Mouse (Mus musculus) liver, embryonic 13.5 days (tissue): ENCODE data around the gene Maml2. TPM values are rescaled to one million over a fixed set of nuclear protein-coding genes. Genes with fewer than 3 reads are reported as not detected.

Source experiments
- ATAC-seq: fragments of 200-750 bp; cut with Nextera tagmentation; 2 replicates; pipeline ENCODE4 v1.8.0; 2017; ENCODE audit warnings: low read depth, mild to moderate bottlenecking, moderate number of reproducible peaks, moderate library complexity
- DNase-seq: peaks from one replicate; pipeline ENCODE4 v3.0.0; 2022
- H3K27ac ChIP-seq: fragments of 300-500 bp; sonication (generic); 2 replicates; pipeline ENCODE4 v1.5.1; 2015; ENCODE audit warnings: moderate library complexity, mild to moderate bottlenecking, inconsistent platforms
- H3K27me3 ChIP-seq: fragments of 300-500 bp; sonication (generic); 2 replicates; pipeline ENCODE4 v1.6.1; 2015; ENCODE audit warnings: mild to moderate bottlenecking, inconsistent platforms
- H3K36me3 ChIP-seq: fragments of 300-500 bp; sonication (generic); 2 replicates; pipeline ENCODE4 v1.6.1; 2015; ENCODE audit warnings: mild to moderate bottlenecking, inconsistent platforms
- H3K4me1 ChIP-seq: fragments of 300-500 bp; sonication (generic); replicated peaks from 2 replicates; pipeline ENCODE4 v1.6.1; 2015; ENCODE audit warnings: inconsistent platforms
- H3K4me2 ChIP-seq: fragments of 300-500 bp; sonication (generic); 2 replicates; pipeline ENCODE4 v1.6.1; 2015; ENCODE audit warnings: inconsistent platforms, mild to moderate bottlenecking, moderate library complexity
- H3K4me3 ChIP-seq: fragments of 300-500 bp; sonication (generic); replicated peaks from 2 replicates; pipeline ENCODE4 v1.5.1; 2015; ENCODE audit warnings: mild to moderate bottlenecking, inconsistent platforms
- H3K9ac ChIP-seq: fragments of 300-500 bp; sonication (generic); 2 replicates; pipeline ENCODE4 v1.6.1; 2015; ENCODE audit warnings: mild to moderate bottlenecking, inconsistent platforms
- H3K9me3 ChIP-seq: fragments of 300-500 bp; sonication (generic); replicated peaks from 2 replicates; pipeline ENCODE4 v1.6.1; 2016; ENCODE audit warnings: inconsistent platforms
- WGBS: fragments of 180-500 bp; shearing (Covaris S2); methylation state at CpG from one replicate; pipeline ENCODE4 v1.1.7; 2015; ENCODE audit not compliant: insufficient replicate concordance; 5-methylcytosine and 5-hydroxymethylcytosine counted together
- polyA plus RNA-seq: library from polyadenylated mRNA; unstranded; fragments of >200 nt; fragmentation: Nextera tagmentation; extraction: Ambion mirVana; gene quantifications from 2 replicates; pipeline ENCODE4 v1.2.1, GENCODE M21; 2015

Maml2 gene
- polyA plus RNA-seq, 1 experiment from 2014 or later, result 1.0 TPM

- no peak overlapping the region for H3K27ac ChIP-seq
- DNase-seq (no peak), ATAC-seq (no peak)
- H3K9me3 ChIP-seq, result no peaks in the 10 kb centered on the region
- no peak overlapping the region for H3K4me3 ChIP-seq
- no peaks in the 10 kb centered on the region for H3K27me3 ChIP-seq
- no peaks in the 10 kb centered on the region for H3K36me3 ChIP-seq
- WGBS, result 58% methylated on average over 4 of the region's 4 CpGs
- H3K9ac ChIP-seq, result no peak overlapping the region
- no peak overlapping the region for H3K4me2 ChIP-seq
- no peaks in the 10 kb centered on the region for H3K4me1 ChIP-seq
Measured at GRCm38 (mm10) chr9:13479275-13479674, 181.5 kb downstream of the Maml2 start.

- H3K4me1 ChIP-seq, result no peaks in the 10 kb centered on the region
- H3K4me3 ChIP-seq, result no peak overlapping the region
- H3K9ac ChIP-seq, result no peak overlapping the region
- H3K4me2 ChIP-seq, result no peak overlapping the region
- ATAC-seq (no peak), DNase-seq (no peak)
- H3K9me3 ChIP-seq, result no peaks in the 10 kb centered on the region
- H3K27ac ChIP-seq, result no peak overlapping the region
- H3K36me3 ChIP-seq, result no peaks in the 10 kb centered on the region
- H3K27me3 ChIP-seq, result no peaks in the 10 kb centered on the region
- 55% methylated on average over 5 of the region's 5 CpGs for WGBS
Measured at GRCm38 (mm10) chr9:13483199-13484068, 185.7 kb downstream of the Maml2 start.

- Histone ChIP-seq H3K36me3 (no peaks in the 10 kb centered on the region), H3K4me1 (no peaks in the 10 kb centered on the region), H3K27ac (no peak overlapping the region), H3K4me3 (no peak overlapping the region), H3K9ac (no peak overlapping the region), H3K9me3 (no peaks in the 10 kb centered on the region), H3K27me3 (no peaks in the 10 kb centered on the region), H3K4me2 (no peak overlapping the region)
- WGBS, result 55% methylated on average over 12 of the region's 12 CpGs
- no peak for DNase-seq
- no peak for ATAC-seq
Measured at GRCm38 (mm10) chr9:13484267-13485240, 186.8 kb downstream of the Maml2 start.

- Histone ChIP-seq H3K4me1 (no peaks in the 10 kb centered on the region), H3K9ac (no peak overlapping the region), H3K27me3 (no peaks in the 10 kb centered on the region), H3K27ac (no peak overlapping the region), H3K9me3 (no peaks in the 10 kb centered on the region), H3K4me3 (no peak overlapping the region), H3K4me2 (no peak overlapping the region), H3K36me3 (no peaks in the 10 kb centered on the region)
- DNase-seq, result no peak
- ATAC-seq, result no peak
- 72% methylated on average over 1 of the region's 1 CpGs for WGBS
Measured at GRCm38 (mm10) chr9:13485914-13486313, 188.2 kb downstream of the Maml2 start.

DNA sequence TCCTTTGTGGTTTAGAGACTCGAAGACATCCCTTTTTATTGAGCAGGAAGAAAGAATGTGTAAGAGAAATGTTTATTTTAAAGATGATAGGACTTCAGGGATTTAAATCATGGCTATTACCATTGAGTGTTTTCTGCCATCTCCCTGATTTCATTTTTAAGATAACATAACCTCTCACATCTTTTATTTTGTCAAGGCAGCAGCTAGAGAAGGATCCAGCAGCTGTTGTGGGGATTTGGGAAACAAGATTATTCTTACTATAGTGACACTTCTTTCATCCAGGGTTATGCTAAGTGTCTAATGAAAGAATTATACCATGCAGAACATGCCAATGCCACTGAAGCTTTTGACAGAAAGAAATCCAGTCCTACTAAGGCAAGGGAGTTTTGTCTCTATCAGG, 193.3 kb downstream of the Maml2 start:
- Histone ChIP-seq H3K27ac (no peak overlapping the region), H3K27me3 (no peaks in the 10 kb centered on the region), H3K36me3 (no peaks in the 10 kb centered on the region), H3K9ac (no peak overlapping the region), H3K4me2 (no peak overlapping the region), H3K4me1 (no peaks in the 10 kb centered on the region), H3K4me3 (no peak overlapping the region), H3K9me3 (no peaks in the 10 kb centered on the region)
- 30% methylated on average over 1 of the region's 1 CpGs for WGBS
- no peak for ATAC-seq
- no peak for DNase-seq

DNA sequence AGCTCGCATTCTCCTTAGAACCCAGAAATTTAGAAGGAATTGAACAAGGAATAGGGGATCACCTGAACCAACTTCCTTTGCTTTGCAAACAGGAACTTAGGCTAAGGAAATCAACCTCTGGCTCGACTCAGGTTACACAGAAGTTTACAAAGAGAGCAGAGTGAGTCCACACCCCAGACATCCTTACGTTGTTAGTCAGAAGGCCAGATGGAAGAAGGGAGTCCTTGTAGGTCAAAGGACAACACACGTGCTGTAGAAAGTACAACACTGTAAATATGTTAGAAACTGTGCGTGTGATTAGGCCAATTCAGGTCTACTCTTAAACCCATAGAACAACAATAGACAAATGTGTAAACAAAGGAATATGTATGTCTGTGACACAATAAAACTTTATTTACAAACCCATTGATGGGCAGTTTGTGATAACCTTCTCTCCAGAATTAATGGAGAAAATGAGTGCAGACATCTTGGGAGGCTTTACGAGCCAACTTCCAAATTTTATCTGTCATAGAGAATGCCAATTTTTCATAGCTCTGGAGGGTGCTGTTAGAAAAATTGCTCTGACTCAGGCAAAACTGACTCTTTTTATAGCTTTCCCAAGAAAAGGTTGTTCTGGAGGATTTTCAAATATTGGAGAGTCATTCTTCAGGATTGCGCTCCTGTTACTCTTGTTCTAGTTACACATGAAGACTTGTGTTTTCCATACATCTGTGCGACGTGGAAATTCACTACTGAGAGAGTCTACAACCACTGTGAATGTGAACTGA, 194.3 kb downstream of the Maml2 start:
- no peak for DNase-seq
- no peaks in the 10 kb centered on the region for H3K4me1 ChIP-seq
- H3K27ac ChIP-seq, result no peak overlapping the region
- H3K4me2 ChIP-seq, result no peak overlapping the region
- WGBS, result 61% methylated on average over 9 of the region's 9 CpGs
- no peak for ATAC-seq
- no peaks in the 10 kb centered on the region for H3K36me3 ChIP-seq
- no peaks in the 10 kb centered on the region for H3K9me3 ChIP-seq
- H3K4me3 ChIP-seq, result no peak overlapping the region
- no peaks in the 10 kb centered on the region for H3K27me3 ChIP-seq
- no peak overlapping the region for H3K9ac ChIP-seq

DNA sequence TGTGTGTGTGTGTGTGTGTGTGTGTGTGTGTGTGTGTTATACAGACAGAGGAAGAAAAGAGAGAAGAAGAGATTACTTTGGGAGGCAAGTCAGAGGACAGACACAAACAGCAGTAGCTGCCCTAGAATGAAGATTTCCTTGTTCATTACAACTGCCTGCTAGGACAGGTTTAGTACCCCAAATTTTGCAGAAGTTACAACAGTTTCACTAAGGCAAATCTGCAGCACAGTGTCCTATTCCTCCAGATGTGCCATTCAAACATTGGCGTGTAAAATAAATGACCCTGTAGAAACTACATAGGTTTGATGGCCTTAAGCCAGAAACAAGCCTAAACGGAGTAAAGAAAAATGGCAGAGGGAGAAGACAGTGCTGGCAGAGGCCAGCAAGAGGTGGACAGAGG, 195.1 kb downstream of the Maml2 start:
- Histone ChIP-seq H3K9ac (no peak overlapping the region), H3K27me3 (no peaks in the 10 kb centered on the region), H3K4me3 (no peak overlapping the region), H3K27ac (no peak overlapping the region), H3K4me1 (no peaks in the 10 kb centered on the region), H3K4me2 (no peak overlapping the region), H3K36me3 (no peaks in the 10 kb centered on the region), H3K9me3 (no peaks in the 10 kb centered on the region)
- ATAC-seq (no peak), DNase-seq (no peak)
- WGBS, result 59% methylated on average over 2 of the region's 2 CpGs

GRCm38 (mm10) chr9:13493746-13494145, 196.0 kb downstream of the Maml2 start:
- no peak overlapping the region for H3K27ac ChIP-seq
- H3K4me1 ChIP-seq, result no peaks in the 10 kb centered on the region
- H3K9ac ChIP-seq, result no peak overlapping the region
- no peak overlapping the region for H3K4me3 ChIP-seq
- DNase-seq (no peak), ATAC-seq (no peak)
- H3K36me3 ChIP-seq, result no peaks in the 10 kb centered on the region
- 55% methylated on average over 2 of the region's 2 CpGs for WGBS
- no peaks in the 10 kb centered on the region for H3K27me3 ChIP-seq
- no peaks in the 10 kb centered on the region for H3K9me3 ChIP-seq
- no peak overlapping the region for H3K4me2 ChIP-seq

GRCm38 (mm10) chr9:13495530-13495929, 197.8 kb downstream of the Maml2 start:
- no peak overlapping the region for H3K9ac ChIP-seq
- H3K4me3 ChIP-seq, result no peak overlapping the region
- no peaks in the 10 kb centered on the region for H3K4me1 ChIP-seq
- H3K9me3 ChIP-seq, result no peaks in the 10 kb centered on the region
- no peaks in the 10 kb centered on the region for H3K27me3 ChIP-seq
- H3K27ac ChIP-seq, result no peak overlapping the region
- H3K36me3 ChIP-seq, result no peaks in the 10 kb centered on the region
- no peak for DNase-seq
- no peak for ATAC-seq
- no peak overlapping the region for H3K4me2 ChIP-seq

DNA sequence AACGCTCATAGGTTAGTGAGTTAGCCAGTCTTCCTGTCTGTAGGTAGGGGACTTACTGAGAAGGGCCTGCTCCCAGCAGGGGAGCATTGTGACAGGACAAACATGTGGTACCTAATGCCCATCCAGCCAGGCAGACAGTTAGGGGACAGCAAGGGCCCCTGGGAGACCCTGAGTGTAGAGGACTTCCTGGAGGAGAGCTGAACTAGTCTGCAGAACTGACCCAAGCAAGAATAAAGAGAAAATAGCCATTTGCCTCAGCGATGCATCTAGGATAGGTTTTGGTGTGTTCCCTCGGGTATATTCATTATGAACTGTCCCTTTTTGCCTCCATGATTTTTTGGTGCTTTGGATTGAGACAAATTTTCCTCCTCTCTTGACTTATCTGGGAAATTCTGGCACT, 199.3 kb downstream of the Maml2 start:
- Histone ChIP-seq H3K27ac (no peak overlapping the region), H3K36me3 (no peaks in the 10 kb centered on the region), H3K4me2 (no peak overlapping the region), H3K4me3 (no peak overlapping the region), H3K9me3 (no peaks in the 10 kb centered on the region), H3K4me1 (no peaks in the 10 kb centered on the region), H3K27me3 (no peaks in the 10 kb centered on the region), H3K9ac (no peak overlapping the region)
- DNase-seq (no peak), ATAC-seq (no peak)
- WGBS, result 57% methylated on average over 3 of the region's 3 CpGs

DNA sequence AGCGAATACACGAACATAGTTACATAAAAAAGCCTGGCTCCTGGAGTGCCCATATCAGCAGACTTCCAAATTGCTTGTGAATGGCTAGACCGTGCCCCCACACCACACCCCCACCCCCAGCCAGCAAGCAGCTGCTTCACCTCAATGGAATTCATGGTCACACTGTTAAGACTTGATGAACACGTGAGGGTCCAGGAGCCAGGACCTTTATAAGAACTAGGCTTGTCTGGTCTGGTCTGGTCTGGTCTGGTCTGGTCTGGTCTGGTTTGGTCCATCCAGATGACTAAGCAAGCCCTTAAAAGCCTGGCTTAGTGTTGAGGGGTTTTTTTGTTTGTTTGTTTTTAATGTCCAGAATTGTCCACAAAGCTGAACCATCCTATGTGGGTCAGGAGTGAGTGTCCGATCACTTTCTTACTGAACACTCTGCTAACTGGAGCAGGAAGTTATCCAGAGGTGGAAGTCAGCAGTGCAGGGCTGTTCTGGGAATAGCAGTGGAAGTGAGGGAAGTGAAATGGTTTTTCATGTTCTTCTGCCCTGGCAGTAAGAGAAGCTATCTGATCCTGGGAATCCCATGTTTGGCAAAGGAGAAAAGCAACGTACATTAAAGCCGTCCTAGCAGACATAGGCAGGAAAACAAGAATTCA, 200.1 kb downstream of the Maml2 start:
- DNase-seq, result no peak
- Histone ChIP-seq H3K4me1 (no peaks in the 10 kb centered on the region), H3K4me3 (no peak overlapping the region), H3K9ac (no peak overlapping the region), H3K27ac (no peak overlapping the region), H3K4me2 (no peak overlapping the region), H3K27me3 (no peaks in the 10 kb centered on the region), H3K9me3 (no peaks in the 10 kb centered on the region), H3K36me3 (no peaks in the 10 kb centered on the region)
- WGBS, result 48% methylated on average over 7 of the region's 7 CpGs
- no peak for ATAC-seq
